Mouse (Mus musculus) liver, embryonic 12.5 days (tissue): ENCODE results near the gene Tmc4. TPM values are rescaled to one million over a fixed set of nuclear protein-coding genes. Genes with fewer than 3 reads are reported as not detected.

ENCODE experiments used
- ATAC-seq: fragments of 200-750 bp; cut with Nextera tagmentation; 2 replicates; pipeline ENCODE4 v1.8.0; 2017; ENCODE audit warnings: moderate number of reproducible peaks, mild to moderate bottlenecking, moderate library complexity
- H3K27ac ChIP-seq: fragments of 300-500 bp; sonication (generic); 2 replicates; pipeline ENCODE4 v1.5.1; 2016; ENCODE audit warnings: mild to moderate bottlenecking
- H3K27me3 ChIP-seq: fragments of 300-500 bp; sonication (generic); replicated peaks from 2 replicates; pipeline ENCODE4 v1.6.1; 2016; ENCODE audit warnings: mild to moderate bottlenecking, moderate library complexity
- H3K36me3 ChIP-seq: fragments of 300-500 bp; sonication (generic); 2 replicates; pipeline ENCODE4 v1.6.1; 2016; ENCODE audit warnings: mild to moderate bottlenecking, moderate library complexity
- H3K4me1 ChIP-seq: fragments of 300-500 bp; sonication (generic); 2 replicates; pipeline ENCODE4 v1.6.1; 2016
- H3K4me2 ChIP-seq: fragments of 300-500 bp; sonication (generic); 2 replicates; pipeline ENCODE4 v1.6.1; 2016; ENCODE audit warnings: mild to moderate bottlenecking, moderate library complexity
- H3K4me3 ChIP-seq: fragments of 300-500 bp; sonication (generic); 2 replicates; pipeline ENCODE4 v1.5.1; 2016; ENCODE audit warnings: mild to moderate bottlenecking, moderate library complexity
- H3K9ac ChIP-seq: fragments of 300-500 bp; sonication (generic); 2 replicates; pipeline ENCODE4 v1.6.1; 2016; ENCODE audit warnings: mild to moderate bottlenecking, moderate library complexity
- H3K9me3 ChIP-seq: fragments of 300-500 bp; sonication (generic); replicated peaks from 2 replicates; pipeline ENCODE4 v1.6.1; 2016; ENCODE audit warnings: mild to moderate bottlenecking, moderate library complexity
- WGBS: fragments of 180-500 bp; shearing (Covaris S2); methylation state at CpG from one replicate; pipeline ENCODE4 v1.1.7; 2016; ENCODE audit not compliant: insufficient replicate concordance; 5-methylcytosine and 5-hydroxymethylcytosine counted together
- polyA plus RNA-seq: library from polyadenylated mRNA; unstranded; fragments of >200 nt; fragmentation: Nextera tagmentation; extraction: Ambion mirVana; gene quantifications from 2 replicates; pipeline ENCODE4 v1.2.1, GENCODE M21; 2016

Tmc4 gene
- polyA plus RNA-seq, 1 experiment from 2014 or later = 6.9 TPM

- H3K9me3 ChIP-seq = no peaks in the 10 kb centered on the region
- no peak for ATAC-seq
These were observed 8.2 kb upstream of the Tmc4 start for GRCm38 (mm10) chr7:3685400-3686187.

GRCm38 (mm10) chr7:3684698-3685097 is 7.3 kb upstream of the Tmc4 start:
- peaks cover 57% of the 10 kb centered on the region for H3K36me3 ChIP-seq
- H3K9ac ChIP-seq = no peak overlapping the region
- no peaks in the 10 kb centered on the region for H3K9me3 ChIP-seq
- WGBS = 83% methylated on average over 8 of the region's 8 CpGs
- no peak for ATAC-seq
- H3K4me1 ChIP-seq = no peaks in the 10 kb centered on the region
- H3K27me3 ChIP-seq = no peaks in the 10 kb centered on the region
- no peak overlapping the region for H3K27ac ChIP-seq
- H3K4me2 ChIP-seq = no peak overlapping the region
- no peak overlapping the region for H3K4me3 ChIP-seq

More at GRCm38 (mm10) chr7:3685400-3686187, 8.2 kb upstream of the Tmc4 start:
- H3K27ac ChIP-seq = no peak overlapping the region
- H3K9ac ChIP-seq = no peak overlapping the region
- WGBS = 85% methylated on average over 31 of the region's 31 CpGs
- no peaks in the 10 kb centered on the region for H3K4me1 ChIP-seq
- H3K4me3 ChIP-seq = no peak overlapping the region
- peaks cover 61% of the 10 kb centered on the region for H3K36me3 ChIP-seq
- no peaks in the 10 kb centered on the region for H3K27me3 ChIP-seq
- H3K4me2 ChIP-seq = no peak overlapping the region

GRCm38 (mm10) chr7:3683908-3684550 is 6.7 kb upstream of the Tmc4 start:
- H3K4me3 ChIP-seq = no peak overlapping the region
- WGBS = 84% methylated on average over 10 of the region's 10 CpGs

GRCm38 (mm10) chr7:3676371-3676770 is 982 bp downstream of the Tmc4 start:
- Histone ChIP-seq H3K36me3 (peaks cover 7% of the 10 kb centered on the region; the same call in 1 of the 2 replicates), H3K27me3 (no peaks in the 10 kb centered on the region), H3K4me1 (peaks cover 8% of the 10 kb centered on the region), H3K4me2 (no peak overlapping the region), H3K27ac (no peak overlapping the region), H3K4me3 (no peak overlapping the region), H3K9ac (no peak overlapping the region), H3K9me3 (no peaks in the 10 kb centered on the region)
- 81% methylated on average over 12 of the region's 12 CpGs for WGBS
- no peak for ATAC-seq

More at GRCm38 (mm10) chr7:3683908-3684550, 6.7 kb upstream of the Tmc4 start:
- no peaks in the 10 kb centered on the region for H3K9me3 ChIP-seq
- H3K36me3 ChIP-seq = peaks cover 57% of the 10 kb centered on the region
- no peak overlapping the region for H3K9ac ChIP-seq
- H3K4me2 ChIP-seq = no peak overlapping the region
- H3K27me3 ChIP-seq = no peaks in the 10 kb centered on the region
- H3K27ac ChIP-seq = no peak overlapping the region
- no peaks in the 10 kb centered on the region for H3K4me1 ChIP-seq
- ATAC-seq = no peak

GRCm38 (mm10) chr7:3675228-3675548 is 2.2 kb downstream of the Tmc4 start:
- no peak overlapping the region for H3K27ac ChIP-seq
- no peaks in the 10 kb centered on the region for H3K9me3 ChIP-seq
- peak; percentile 32 for ATAC-seq
- no peaks in the 10 kb centered on the region for H3K27me3 ChIP-seq
- no peak overlapping the region for H3K4me3 ChIP-seq
- peaks cover 8% of the 10 kb centered on the region for H3K4me1 ChIP-seq
- WGBS = 54% methylated on average over 3 of the region's 3 CpGs
- no peak overlapping the region for H3K4me2 ChIP-seq
- peaks cover 4% of the 10 kb centered on the region; the same call in 1 of the 2 replicates for H3K36me3 ChIP-seq
- H3K9ac ChIP-seq = no peak overlapping the region; the same call in 1 of the 2 replicates

GRCm38 (mm10) chr7:3674507-3675227 is 2.7 kb downstream of the Tmc4 start:
- no peaks in the 10 kb centered on the region for H3K9me3 ChIP-seq
- no peak overlapping the region for H3K27ac ChIP-seq
- peaks cover 8% of the 10 kb centered on the region for H3K4me1 ChIP-seq
- peak; percentile 83 for ATAC-seq
- H3K4me2 ChIP-seq = no peak overlapping the region
- peaks cover 3% of the 10 kb centered on the region; the same call in 1 of the 2 replicates for H3K36me3 ChIP-seq
- no peak overlapping the region for H3K4me3 ChIP-seq
- H3K9ac ChIP-seq = no peak overlapping the region
- H3K27me3 ChIP-seq = no peaks in the 10 kb centered on the region
- WGBS = 42% methylated on average over 10 of the region's 10 CpGs

- H3K4me2 ChIP-seq = peak overlapping the region; percentile 91
- 21% methylated on average over 14 of the region's 14 CpGs for WGBS
- H3K9ac ChIP-seq = peak overlapping the region; percentile 63
- H3K4me1 ChIP-seq = peaks cover 43% of the 10 kb centered on the region
- no peaks in the 10 kb centered on the region for H3K9me3 ChIP-seq
- H3K27ac ChIP-seq = peak overlapping the region; percentile 93
- peaks cover 17% of the 10 kb centered on the region for H3K36me3 ChIP-seq
- no peaks in the 10 kb centered on the region for H3K27me3 ChIP-seq
- peak overlapping the region; percentile 78 for H3K4me3 ChIP-seq
- peak; percentile 38; the same call in 1 of the 2 replicates for ATAC-seq
These were observed 10.4 kb downstream of the Tmc4 start for GRCm38 (mm10) chr7:3666921-3667391.

GRCm38 (mm10) chr7:3665215-3666114 is 11.9 kb downstream of the Tmc4 start, which contains the start of gene Leng1:
TSS of gene Leng1 (minus strand) at chr7:3665840.
- Histone ChIP-seq H3K9me3 (no peaks in the 10 kb centered on the region), H3K4me2 (peak within 1 kb of the TSS; percentile 91), H3K27ac (peak within 1 kb of the TSS; percentile 93), H3K9ac (peak within 1 kb of the TSS; percentile 84), H3K4me1 (peaks cover 43% of the 10 kb centered on the region), H3K4me3 (peak within 1 kb of the TSS; percentile 78), H3K36me3 (peaks cover 32% of the 10 kb centered on the region), H3K27me3 (no peaks in the 10 kb centered on the region)
- ATAC-seq = peak; percentile 98
- 2% methylated on average over 45 of the region's 45 CpGs for WGBS

GRCm38 (mm10) chr7:3664524-3665214 is 12.7 kb downstream of the Tmc4 start:
- Histone ChIP-seq H3K9ac (peak overlapping the region; percentile 84), H3K9me3 (no peaks in the 10 kb centered on the region), H3K4me1 (peaks cover 43% of the 10 kb centered on the region), H3K27ac (peak overlapping the region; percentile 93), H3K36me3 (peaks cover 40% of the 10 kb centered on the region), H3K27me3 (no peaks in the 10 kb centered on the region), H3K4me3 (peak overlapping the region; percentile 78), H3K4me2 (peak overlapping the region; percentile 91)
- peak; percentile 36; the same call in 1 of the 2 replicates for ATAC-seq
- 19% methylated on average over 15 of the region's 15 CpGs for WGBS

- ATAC-seq = no peak
- H3K27ac ChIP-seq = no peak overlapping the region
- no peaks in the 10 kb centered on the region for H3K9me3 ChIP-seq
- H3K9ac ChIP-seq = no peak overlapping the region
- peaks cover 13% of the 10 kb centered on the region for H3K4me1 ChIP-seq
- H3K4me3 ChIP-seq = no peak overlapping the region
- no peak overlapping the region for H3K4me2 ChIP-seq
- 85% methylated on average over 14 of the region's 14 CpGs for WGBS
- H3K36me3 ChIP-seq = peaks cover 100% of the 10 kb centered on the region
- H3K27me3 ChIP-seq = no peaks in the 10 kb centered on the region
These were observed 18.8 kb downstream of the Tmc4 start for GRCm38 (mm10) chr7:3658578-3658977.
